Mouse (Mus musculus): ENCODE results near the gene Abcg1.

DNA sequence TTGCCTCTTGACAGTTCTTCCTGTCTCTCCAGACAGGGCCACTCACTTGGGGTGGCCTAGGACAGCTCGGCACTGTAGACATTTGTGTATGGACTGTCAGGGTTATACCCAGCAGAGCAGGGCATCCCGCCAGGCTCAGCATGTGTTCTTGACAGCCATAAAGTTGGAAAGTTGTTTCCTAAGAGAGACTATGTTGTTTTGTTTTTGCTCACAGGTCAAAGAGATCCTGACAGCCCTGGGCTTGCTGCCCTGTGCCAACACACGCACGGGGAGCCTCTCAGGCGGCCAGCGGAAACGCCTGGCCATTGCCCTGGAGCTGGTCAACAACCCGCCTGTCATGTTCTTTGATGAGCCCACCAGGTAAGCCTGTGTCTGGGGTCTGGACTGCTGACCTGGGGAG, 46.3 kb downstream of the Abcg1 start:
- TF ChIP-seq POLR2A (IDR thresholded peaks at IDR 0.05; ENCODE audit: insufficient read depth, low read length) = no peak
- no peak for TF ChIP-seq EP300 (IDR thresholded peaks at IDR 0.05; ENCODE audit: insufficient read depth, low read depth, low read length)
- TF ChIP-seq CTCF (IDR thresholded peaks at IDR 0.05; ENCODE audit: low read depth, low read length) = no peak
